Mouse (Mus musculus): ENCODE data around the gene Mt1. TPM values are rescaled to one million over a fixed set of nuclear protein-coding genes. Genes with fewer than 3 reads are reported as not detected.
A peak's percentile ranks its signal among the peaks of the same experiment; 100 is the strongest.

The Mt1 gene
- polyA plus RNA-seq, 2 experiments: 3,236 to 5,334 TPM

GRCm38 (mm10) chr8:94209639-94210038, 30.8 kb downstream of the Mt1 start:
- TF ChIP-seq CTCF (IDR thresholded peaks at IDR 0.05; ENCODE audit: low read depth) (no peak), EP300 (IDR thresholded peaks at IDR 0.05; ENCODE audit: low read depth) (no peak)
- no peak for ATAC-seq (ENCODE audit: insufficient read depth)

GRCm38 (mm10) chr8:94210225-94210624, 31.3 kb downstream of the Mt1 start:
- 49% methylated on average over 3 of the region's 3 CpGs for WGBS (ENCODE audit: insufficient replicate concordance)
- Histone ChIP-seq H3K27me3 (ENCODE audit: control insufficient read depth, insufficient read depth, low read length) (no peaks in the 10 kb centered on the region), H3K36me3 (replicated peaks; ENCODE audit: control insufficient read depth, insufficient read depth, low read depth) (no peaks in the 10 kb centered on the region), H3K4me1 (replicated peaks; ENCODE audit: control insufficient read depth in 2 of 2, insufficient read depth in 2 of 2, low read length in 1 of 2) (peaks cover 5 to 7% of the 10 kb centered on the region in 2 experiments), H3K27ac (no peak overlapping the region), H3K9me3 (ENCODE audit: control insufficient read depth, low read length) (no peaks in the 10 kb centered on the region), H3K4me3 (ENCODE audit: insufficient read depth in 1 of 2, low read depth in 2 of 2, low read length in 2 of 2) (no peak overlapping the region), H3K4me2 (ENCODE audit: low read depth) (no peak overlapping the region), H3K9ac (replicated peaks) (no peak overlapping the region)
- no peak for TF ChIP-seq EP300 (IDR thresholded peaks at IDR 0.05; ENCODE audit: low read depth)
- no peak for TF ChIP-seq CTCF (IDR thresholded peaks at IDR 0.05; ENCODE audit: low read depth)
- DNase-seq (ENCODE audit: low read depth in 3 of 3, low spot score in 3 of 3) (no peak), ATAC-seq (ENCODE audit: insufficient read depth) (no peak)

More at GRCm38 (mm10) chr8:94209639-94210038, 30.8 kb downstream of the Mt1 start:
- Histone ChIP-seq H3K4me2 (ENCODE audit: low read depth) (no peak overlapping the region), H3K36me3 (replicated peaks; ENCODE audit: control insufficient read depth, insufficient read depth, low read depth) (no peaks in the 10 kb centered on the region), H3K4me1 (replicated peaks; ENCODE audit: control insufficient read depth in 2 of 2, insufficient read depth in 2 of 2, low read length in 1 of 2) (peaks cover 3 to 5% of the 10 kb centered on the region in 2 experiments), H3K9ac (replicated peaks) (no peak overlapping the region), H3K9me3 (ENCODE audit: control insufficient read depth, low read length) (no peaks in the 10 kb centered on the region), H3K27me3 (ENCODE audit: control insufficient read depth, insufficient read depth, low read length) (no peaks in the 10 kb centered on the region), H3K27ac (no peak overlapping the region), H3K4me3 (ENCODE audit: insufficient read depth in 1 of 2, low read depth in 2 of 2, low read length in 2 of 2) (no peak overlapping the region)
- DNase-seq (ENCODE audit: low read depth in 3 of 3, low spot score in 3 of 3): no peak
- 68% methylated on average over 6 of the region's 6 CpGs for WGBS (ENCODE audit: insufficient replicate concordance)

GRCm38 (mm10) chr8:94213819-94214218, 34.9 kb downstream of the Mt1 start:
- Histone ChIP-seq H3K9me3 (ENCODE audit: control insufficient read depth, low read length) (no peaks in the 10 kb centered on the region), H3K4me1 (replicated peaks; ENCODE audit: control insufficient read depth in 2 of 2, insufficient read depth in 2 of 2, low read length in 1 of 2) (peaks cover 13 to 15% of the 10 kb centered on the region in 2 experiments), H3K27ac (peak overlapping the region; percentile 9; the same call in 1 of the 2 replicates), H3K36me3 (replicated peaks; ENCODE audit: control insufficient read depth, insufficient read depth, low read depth) (no peaks in the 10 kb centered on the region), H3K4me3 (ENCODE audit: insufficient read depth in 1 of 2, low read depth in 2 of 2, low read length in 2 of 2) (peak overlapping the region; percentile 57 to 70), H3K27me3 (ENCODE audit: control insufficient read depth, insufficient read depth, low read length) (no peaks in the 10 kb centered on the region), H3K4me2 (ENCODE audit: low read depth) (peak overlapping the region; percentile 90), H3K9ac (replicated peaks) (peak overlapping the region; percentile 32; the same call in 1 of the 2 replicates)
- TF ChIP-seq CTCF (IDR thresholded peaks at IDR 0.05; ENCODE audit: low read depth): no peak
- TF ChIP-seq EP300 (IDR thresholded peaks at IDR 0.05; ENCODE audit: low read depth): no peak
- DNase-seq (ENCODE audit: low read depth in 3 of 3, low spot score in 3 of 3): no peak
- no peak for ATAC-seq (ENCODE audit: insufficient read depth)
- WGBS (ENCODE audit: insufficient replicate concordance): 45% methylated on average over 6 of the region's 6 CpGs

GRCm38 (mm10) chr8:94214252-94215173, 35.6 kb downstream of the Mt1 start, which contains the start of gene Nup93:
Gene Nup93, plus strand, starts transcription at chr8:94214564.
- Histone ChIP-seq H3K27ac (peak within 1 kb of the TSS; percentile 47), H3K27me3 (ENCODE audit: control insufficient read depth, insufficient read depth, low read length) (no peaks in the 10 kb centered on the region), H3K9me3 (ENCODE audit: control insufficient read depth, low read length) (no peaks in the 10 kb centered on the region), H3K4me2 (ENCODE audit: low read depth) (peak within 1 kb of the TSS; percentile 90), H3K9ac (replicated peaks) (peak within 1 kb of the TSS; percentile 73), H3K4me3 (ENCODE audit: insufficient read depth in 1 of 2, low read depth in 2 of 2, low read length in 2 of 2) (peak within 1 kb of the TSS; percentile 70 to 91), H3K4me1 (replicated peaks; ENCODE audit: control insufficient read depth in 2 of 2, insufficient read depth in 2 of 2, low read length in 1 of 2) (peaks cover 13 to 15% of the 10 kb centered on the region in 2 experiments), H3K36me3 (replicated peaks; ENCODE audit: control insufficient read depth, insufficient read depth, low read depth) (no peaks in the 10 kb centered on the region)
- DNase-seq (ENCODE audit: low read depth in 3 of 3, low spot score in 3 of 3): peak; percentile 97
- TF ChIP-seq EP300 (IDR thresholded peaks at IDR 0.05; ENCODE audit: low read depth) (no peak; the same call in 1 of the 2 replicates), CTCF (IDR thresholded peaks at IDR 0.05; ENCODE audit: low read depth) (no peak)
- WGBS (ENCODE audit: insufficient replicate concordance): under 1% methylated on average over 68 of the region's 68 CpGs
- peak; percentile 94 for ATAC-seq (ENCODE audit: insufficient read depth)

GRCm38 (mm10) chr8:94227381-94227939, 48.6 kb downstream of the Mt1 start:
- DNase-seq (ENCODE audit: low read depth in 3 of 3, low spot score in 3 of 3) (no peak), ATAC-seq (ENCODE audit: insufficient read depth) (no peak)
- 88% methylated on average over 7 of the region's 7 CpGs for WGBS (ENCODE audit: insufficient replicate concordance)
- H3K27me3 ChIP-seq (ENCODE audit: control insufficient read depth, insufficient read depth, low read length): no peaks in the 10 kb centered on the region
- no peak overlapping the region for H3K9ac ChIP-seq (replicated peaks)
- H3K4me2 ChIP-seq (ENCODE audit: low read depth): no peak overlapping the region
- no peak overlapping the region for H3K4me3 ChIP-seq (ENCODE audit: insufficient read depth in 1 of 2, low read depth in 2 of 2, low read length in 2 of 2)
- H3K36me3 ChIP-seq (replicated peaks; ENCODE audit: control insufficient read depth, insufficient read depth, low read depth): peaks cover 13% of the 10 kb centered on the region
- H3K27ac ChIP-seq: no peak overlapping the region
- H3K4me1 ChIP-seq (replicated peaks; ENCODE audit: control insufficient read depth in 2 of 2, insufficient read depth in 2 of 2, low read length in 1 of 2): no peaks in the 10 kb centered on the region
- no peaks in the 10 kb centered on the region for H3K9me3 ChIP-seq (ENCODE audit: control insufficient read depth, low read length)
- TF ChIP-seq EP300 (IDR thresholded peaks at IDR 0.05; ENCODE audit: low read depth) (no peak), CTCF (IDR thresholded peaks at IDR 0.05; ENCODE audit: low read depth) (no peak)

Other genes starting within 250 kb of the Mt1 start
- gene Amfr, start 166.2 kb upstream of the Mt1 start, polyA plus RNA-seq (2012; rRNA removed): 33.4 and 38.4 TPM in 2 replicates
- gene Amfr, start 166.2 kb upstream of the Mt1 start, polyA plus RNA-seq (2014; fragmentation: Nextera tagmentation; extraction: Ambion mirVana): 50.0 and 53.1 TPM in 2 replicates
- gene Nudt21, start 142.1 kb upstream of the Mt1 start, polyA plus RNA-seq (2012; rRNA removed): 16.2 and 32.3 TPM in 2 replicates
- gene Nudt21, start 142.1 kb upstream of the Mt1 start, polyA plus RNA-seq (2014; fragmentation: Nextera tagmentation; extraction: Ambion mirVana): 94.6 and 95.2 TPM in 2 replicates
- 2.1 and 3.2 TPM in 2 replicates for gene Ogfod1, start 141.9 kb upstream of the Mt1 start, polyA plus RNA-seq (2012; rRNA removed)
- gene Ogfod1, start 141.9 kb upstream of the Mt1 start, polyA plus RNA-seq (2014; fragmentation: Nextera tagmentation; extraction: Ambion mirVana): 4.0 and 5.3 TPM in 2 replicates
- gene Bbs2, start 80.2 kb upstream of the Mt1 start, polyA plus RNA-seq (2012; rRNA removed): 2.7 and 4.7 TPM in 2 replicates
- 3.3 TPM in 2 replicates for gene Bbs2, start 80.2 kb upstream of the Mt1 start, polyA plus RNA-seq (2014; fragmentation: Nextera tagmentation; extraction: Ambion mirVana)
- 1.4 and 2.1 TPM in 2 replicates for gene Mt4, start 41.9 kb upstream of the Mt1 start, polyA plus RNA-seq (2012; rRNA removed)
- 1.7 and 1.8 TPM in 2 replicates for gene Mt4, start 41.9 kb upstream of the Mt1 start, polyA plus RNA-seq (2014; fragmentation: Nextera tagmentation; extraction: Ambion mirVana)
- gene Mt3, start 26.5 kb upstream of the Mt1 start, polyA plus RNA-seq (2012; rRNA removed): 0.10 and 0.30 TPM in 2 replicates
- 0.61 TPM in 1 of 2 replicates, not detected in the other for gene Mt3, start 26.5 kb upstream of the Mt1 start, polyA plus RNA-seq (2014; fragmentation: Nextera tagmentation; extraction: Ambion mirVana)
- 1,629 and 2,197 TPM in 2 replicates for gene Mt2, start 6.4 kb upstream of the Mt1 start, polyA plus RNA-seq (2012; rRNA removed)
- 1,576 and 1,601 TPM in 2 replicates for gene Mt2, start 6.4 kb upstream of the Mt1 start, polyA plus RNA-seq (2014; fragmentation: Nextera tagmentation; extraction: Ambion mirVana)
- 23.2 and 28.2 TPM in 2 replicates for gene Nup93, start 35.5 kb downstream of the Mt1 start, polyA plus RNA-seq (2012; rRNA removed)
- gene Nup93, start 35.5 kb downstream of the Mt1 start, polyA plus RNA-seq (2014; fragmentation: Nextera tagmentation; extraction: Ambion mirVana): 38.7 and 43.2 TPM in 2 replicates
- 0.01 TPM in 1 of 2 replicates, not detected in the other for gene Slc12a3, start 150.1 kb downstream of the Mt1 start, polyA plus RNA-seq (2012; rRNA removed)
- 0.11 TPM in 1 of 2 replicates, not detected in the other for gene Slc12a3, start 150.1 kb downstream of the Mt1 start, polyA plus RNA-seq (2014; fragmentation: Nextera tagmentation; extraction: Ambion mirVana)
- gene Herpud1, start 207.4 kb downstream of the Mt1 start, polyA plus RNA-seq (2012; rRNA removed): 41.8 and 46.7 TPM in 2 replicates
- gene Herpud1, start 207.4 kb downstream of the Mt1 start, polyA plus RNA-seq (2014; fragmentation: Nextera tagmentation; extraction: Ambion mirVana): 83.2 and 86.5 TPM in 2 replicates

Measured in liver, embryonic 14.5 days (tissue).